Mouse (Mus musculus): ENCODE measurements around the gene Csnk1e. TPM values are rescaled to one million over a fixed set of nuclear protein-coding genes. Genes with fewer than 3 reads are reported as not detected.
"Not testable (repeated sequence)": the region's sequence is repeated elsewhere in the genome, so short reads cannot be mapped to it uniquely, and the experiment has no call there.

The Csnk1e gene
- polyA plus RNA-seq, 1 experiment, result 0.17 TPM

GRCm38 (mm10) chr15:79473638-79474355 is 18.4 kb upstream of the Csnk1e start:
- no peaks in the 10 kb centered on the region for H3K9me3 ChIP-seq (ENCODE audit: control insufficient read depth, low read length)
- H3K4me3 ChIP-seq (replicated peaks), result no peak overlapping the region
- no peak for TF ChIP-seq GATA1 (IDR thresholded peaks at IDR 0.05; ENCODE audit: low read length)
- no peak for TF ChIP-seq TAL1 (IDR thresholded peaks at IDR 0.05; ENCODE audit: low read length)
- no peaks in the 10 kb centered on the region; the same call in 1 of the 2 replicates for H3K4me1 ChIP-seq (ENCODE audit: control insufficient read depth)
- H3K36me3 ChIP-seq (ENCODE audit: control insufficient read depth), result no peaks in the 10 kb centered on the region
- H3K27me3 ChIP-seq (ENCODE audit: control insufficient read depth), result no peaks in the 10 kb centered on the region; the same call in 1 of the 2 replicates

DNA sequence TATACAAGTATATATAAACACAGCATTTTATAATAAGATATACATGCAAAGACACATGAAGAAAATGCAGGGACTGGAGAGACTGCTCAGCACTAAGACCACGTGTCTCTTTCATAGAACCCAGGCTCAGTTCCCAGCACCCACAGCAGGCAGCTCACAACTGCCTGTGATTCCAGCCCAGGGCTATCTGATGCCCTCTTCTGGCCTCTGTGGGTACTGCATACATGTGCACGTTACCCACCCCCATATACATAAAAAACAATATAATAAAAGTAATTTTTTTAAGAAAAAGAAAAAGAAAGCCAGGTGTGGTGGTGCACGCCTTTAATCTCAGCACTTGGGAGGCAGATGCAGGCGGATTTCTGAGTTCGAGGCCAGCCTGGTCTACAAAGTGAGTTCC is 17.7 kb upstream of the Csnk1e start:
- Histone ChIP-seq H3K4me1 (ENCODE audit: control insufficient read depth) (no peaks in the 10 kb centered on the region; the same call in 1 of the 2 replicates), H3K36me3 (ENCODE audit: control insufficient read depth) (no peaks in the 10 kb centered on the region), H3K4me3 (replicated peaks) (no peak overlapping the region), H3K9me3 (ENCODE audit: control insufficient read depth, low read length) (no peaks in the 10 kb centered on the region), H3K27me3 (ENCODE audit: control insufficient read depth) (no peaks in the 10 kb centered on the region; the same call in 1 of the 2 replicates)
- TF ChIP-seq TAL1 (IDR thresholded peaks at IDR 0.05; ENCODE audit: low read length) (no peak), GATA1 (IDR thresholded peaks at IDR 0.05; ENCODE audit: low read length) (no peak)

DNA sequence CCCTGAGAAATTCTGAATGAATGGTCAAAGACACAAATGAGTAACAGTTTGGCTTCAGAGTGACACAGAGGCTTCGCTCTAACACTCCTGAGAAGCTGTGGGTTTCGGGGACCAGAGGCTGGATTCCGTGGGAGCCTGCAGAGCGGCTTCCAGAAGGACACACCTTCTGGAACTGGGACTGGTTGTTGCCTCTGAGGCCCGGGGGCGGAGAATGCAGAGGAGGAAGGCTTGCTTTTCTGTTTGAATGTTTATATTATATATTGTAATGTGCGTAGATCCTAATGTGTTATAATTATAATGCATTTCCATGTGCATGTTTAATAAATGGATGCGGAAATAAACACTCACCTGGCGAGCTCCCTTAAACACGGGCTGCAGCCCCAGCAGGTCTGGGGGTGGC is 15.7 kb upstream of the Csnk1e start:
- H3K4me1 ChIP-seq (ENCODE audit: control insufficient read depth), result no peaks in the 10 kb centered on the region; the same call in 1 of the 2 replicates
- no peak for TF ChIP-seq TAL1 (IDR thresholded peaks at IDR 0.05; ENCODE audit: low read length)
- no peak for TF ChIP-seq GATA1 (IDR thresholded peaks at IDR 0.05; ENCODE audit: low read length)
- H3K27me3 ChIP-seq (ENCODE audit: control insufficient read depth), result no peaks in the 10 kb centered on the region; the same call in 1 of the 2 replicates
- H3K9me3 ChIP-seq (ENCODE audit: control insufficient read depth, low read length), result no peaks in the 10 kb centered on the region
- H3K4me3 ChIP-seq (replicated peaks), result no peak overlapping the region
- H3K36me3 ChIP-seq (ENCODE audit: control insufficient read depth), result no peaks in the 10 kb centered on the region

DNA sequence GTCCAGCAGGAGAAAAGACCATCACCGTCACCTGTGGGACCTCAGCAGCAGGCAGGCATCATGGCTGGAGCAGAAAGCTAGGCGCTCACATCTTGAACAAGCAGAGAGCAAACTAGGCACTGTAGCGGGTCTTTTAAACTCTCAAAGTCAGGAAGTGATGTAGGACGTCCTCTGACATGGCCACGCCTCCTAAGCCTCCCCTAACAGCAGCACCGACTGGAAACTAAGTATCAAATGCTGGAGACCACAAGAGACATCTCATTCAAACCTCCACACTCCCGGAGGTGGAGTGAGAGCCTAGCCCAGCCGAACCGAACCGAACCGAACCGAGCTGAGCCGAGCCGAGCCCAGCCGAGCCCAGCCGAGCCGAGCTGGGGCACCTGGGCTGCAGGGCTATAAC is 15.2 kb upstream of the Csnk1e start:
- TF ChIP-seq TAL1 (IDR thresholded peaks at IDR 0.05; ENCODE audit: low read length), result no peak
- no peak for TF ChIP-seq GATA1 (IDR thresholded peaks at IDR 0.05; ENCODE audit: low read length)
- Histone ChIP-seq H3K36me3 (ENCODE audit: control insufficient read depth) (no peaks in the 10 kb centered on the region), H3K4me3 (replicated peaks) (no peak overlapping the region), H3K27me3 (ENCODE audit: control insufficient read depth) (no peaks in the 10 kb centered on the region; the same call in 1 of the 2 replicates), H3K4me1 (ENCODE audit: control insufficient read depth) (no peaks in the 10 kb centered on the region; the same call in 1 of the 2 replicates), H3K9me3 (ENCODE audit: control insufficient read depth, low read length) (no peaks in the 10 kb centered on the region)

GRCm38 (mm10) chr15:79469577-79469976 is 14.2 kb upstream of the Csnk1e start:
- H3K4me1 ChIP-seq (ENCODE audit: control insufficient read depth), result no peaks in the 10 kb centered on the region; the same call in 1 of the 2 replicates
- TF ChIP-seq TAL1 (IDR thresholded peaks at IDR 0.05; ENCODE audit: low read length), result no peak
- TF ChIP-seq GATA1 (IDR thresholded peaks at IDR 0.05; ENCODE audit: low read length), result no peak
- no peak overlapping the region for H3K4me3 ChIP-seq (replicated peaks)
- no peaks in the 10 kb centered on the region for H3K9me3 ChIP-seq (ENCODE audit: control insufficient read depth, low read length)
- no peaks in the 10 kb centered on the region for H3K36me3 ChIP-seq (ENCODE audit: control insufficient read depth)
- H3K27me3 ChIP-seq (ENCODE audit: control insufficient read depth), result no peaks in the 10 kb centered on the region

- TF ChIP-seq GATA1 (IDR thresholded peaks at IDR 0.05; ENCODE audit: low read length) (no peak), TAL1 (IDR thresholded peaks at IDR 0.05; ENCODE audit: low read length) (no peak)
- Histone ChIP-seq H3K4me1 (ENCODE audit: control insufficient read depth) (no peaks in the 10 kb centered on the region; the same call in 1 of the 2 replicates), H3K27me3 (ENCODE audit: control insufficient read depth) (peaks cover 15% of the 10 kb centered on the region), H3K9me3 (ENCODE audit: control insufficient read depth, low read length) (no peaks in the 10 kb centered on the region), H3K36me3 (ENCODE audit: control insufficient read depth) (no peaks in the 10 kb centered on the region), H3K4me3 (replicated peaks) (no peak overlapping the region)
Observed at GRCm38 (mm10) chr15:79466601-79467286, 11.4 kb upstream of the Csnk1e start.

DNA sequence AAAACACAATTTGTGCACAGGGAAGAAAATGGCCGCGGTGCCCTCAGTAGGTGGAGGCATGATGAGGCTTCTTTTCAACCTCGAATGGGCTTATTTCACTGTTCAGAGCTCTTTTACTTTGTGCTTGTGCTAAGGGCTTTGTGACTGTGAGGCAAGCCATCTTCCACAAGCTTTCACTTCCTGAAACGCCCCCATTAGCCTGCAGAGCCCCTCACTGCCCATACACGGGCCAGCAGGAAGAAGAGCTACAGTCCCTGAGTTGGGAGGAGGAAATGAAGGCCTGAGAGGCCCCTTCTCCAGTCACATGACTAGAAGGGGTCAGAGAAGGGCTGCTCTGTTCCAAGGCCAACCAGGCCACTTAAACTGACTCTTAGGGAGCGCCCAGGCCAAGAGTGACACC is 1.2 kb upstream of the Csnk1e start:
- TF ChIP-seq GATA1 (IDR thresholded peaks at IDR 0.05; ENCODE audit: low read length) (no peak), TAL1 (IDR thresholded peaks at IDR 0.05; ENCODE audit: low read length) (no peak)
- Histone ChIP-seq H3K9me3 (ENCODE audit: control insufficient read depth, low read length) (no peaks in the 10 kb centered on the region), H3K27me3 (ENCODE audit: control insufficient read depth) (peaks cover 14% of the 10 kb centered on the region), H3K36me3 (ENCODE audit: control insufficient read depth) (no peaks in the 10 kb centered on the region), H3K4me3 (replicated peaks) (no peak overlapping the region), H3K4me1 (ENCODE audit: control insufficient read depth) (peaks cover 4% of the 10 kb centered on the region)

- not testable (repeated sequence) for H3K4me3 ChIP-seq (replicated peaks); H3K9me3 ChIP-seq (ENCODE audit: control insufficient read depth, low read length); H3K4me1 ChIP-seq (ENCODE audit: control insufficient read depth); H3K36me3 ChIP-seq (ENCODE audit: control insufficient read depth)
- H3K27me3 ChIP-seq (ENCODE audit: control insufficient read depth), result peaks cover 10% of the 10 kb centered on the region
Observed at GRCm38 (mm10) chr15:79456104-79456503, 738 bp upstream of the Csnk1e start.

DNA sequence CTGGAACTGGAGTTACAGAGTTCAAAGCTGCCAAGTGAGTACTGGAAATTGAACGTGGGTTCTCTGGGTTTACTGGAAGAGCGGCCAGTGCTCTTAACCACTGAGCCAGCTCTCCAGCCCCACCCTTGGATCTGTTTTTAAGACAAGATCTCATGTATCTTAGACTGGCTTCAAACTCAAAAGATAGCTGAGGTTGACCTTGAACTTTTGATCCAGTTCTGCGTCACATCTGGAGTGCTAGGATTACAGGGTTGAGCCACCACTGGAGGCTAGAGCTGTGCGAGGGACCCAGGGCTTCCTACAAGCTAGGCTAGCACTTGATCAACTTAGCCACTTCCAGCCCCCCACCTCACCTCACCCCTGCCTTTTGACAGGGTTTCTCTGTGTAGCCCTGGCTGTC is 1.5 kb downstream of the Csnk1e start:
- TF ChIP-seq GATA1 (IDR thresholded peaks at IDR 0.05; ENCODE audit: low read length) (no peak), TAL1 (IDR thresholded peaks at IDR 0.05; ENCODE audit: low read length) (no peak)
- Histone ChIP-seq H3K9me3 (ENCODE audit: control insufficient read depth, low read length) (no peaks in the 10 kb centered on the region), H3K27me3 (ENCODE audit: control insufficient read depth) (peaks cover 10% of the 10 kb centered on the region), H3K36me3 (ENCODE audit: control insufficient read depth) (no peaks in the 10 kb centered on the region), H3K4me1 (ENCODE audit: control insufficient read depth) (peaks cover 4% of the 10 kb centered on the region), H3K4me3 (replicated peaks) (no peak overlapping the region)

All from erythroblast, embryonic 14.5 days (primary cell).